Mouse (Mus musculus): ENCODE data around the gene Rps10.

DNA sequence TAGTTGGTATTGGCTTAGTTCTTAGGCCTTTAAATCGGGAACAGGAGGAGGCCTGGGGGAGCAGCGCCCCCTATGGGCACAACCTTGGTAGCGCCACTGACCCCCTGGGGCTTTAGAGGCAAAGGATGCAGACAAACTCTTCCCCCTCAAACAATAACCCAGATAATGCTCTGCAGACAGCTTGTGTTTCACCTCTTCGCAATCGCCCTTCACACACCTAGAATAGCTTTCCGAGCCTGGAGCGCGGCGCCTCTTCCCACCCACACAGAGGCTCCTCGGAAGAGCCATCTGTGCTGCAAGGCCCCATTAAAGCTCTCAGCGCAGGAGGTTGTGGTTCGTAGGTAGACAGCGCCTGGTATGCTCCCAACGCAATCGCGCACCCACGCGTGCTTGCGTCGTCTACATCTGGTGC, 2.5 kb upstream of the Rps10 start:
- TF ChIP-seq EP300 (IDR thresholded peaks at IDR 0.05; ENCODE audit: low read depth) = no peak
- TF ChIP-seq CTCF (IDR thresholded peaks at IDR 0.05; ENCODE audit: low read depth) = peak; percentile 11; the same call in 1 of the 2 replicates
